Mouse (Mus musculus): ENCODE results near the gene Donson. TPM values are rescaled to one million over a fixed set of nuclear protein-coding genes. Genes with fewer than 3 reads are reported as not detected.

Donson gene
- total and polyA plus RNA-seq, 3 experiments: 51.9 to 63.9 (median 62.5) TPM

GRCm38 (mm10) chr16:91640171-91640570 is 48.4 kb downstream of the Donson start:
- H3K9me3 ChIP-seq (replicated peaks; ENCODE audit: low read length): no peaks in the 10 kb centered on the region
- no peaks in the 10 kb centered on the region for H3K27me3 ChIP-seq (replicated peaks)
- peaks cover 49% of the 10 kb centered on the region for H3K79me2 ChIP-seq (replicated peaks; ENCODE audit: control insufficient read depth, extremely low read depth, insufficient read depth, poor library complexity, severe bottlenecking)
- H3K36me3 ChIP-seq (replicated peaks in 1 of 2; ENCODE audit: control insufficient read depth in 1 of 2, insufficient read depth in 1 of 2, low read length in 1 of 2): peaks cover 68 to 92% of the 10 kb centered on the region in 2 experiments
- H3K27ac ChIP-seq (ENCODE audit: insufficient read depth, low read depth): no peak overlapping the region
- no peak overlapping the region for H3K9ac ChIP-seq (ENCODE audit: insufficient read depth, low read depth)
- no peak for TF ChIP-seq ETS1 (conservative IDR thresholded peaks at IDR 0.05; ENCODE audit: low read depth, low read length)
- no peak for TF ChIP-seq GABPA (IDR thresholded peaks at IDR 0.05; ENCODE audit: insufficient replicate concordance, low read depth, low read length)
- TF ChIP-seq UBTF (IDR thresholded peaks at IDR 0.05; ENCODE audit: low read depth, low read length): no peak
- TF ChIP-seq MYC (IDR thresholded peaks at IDR 0.05; ENCODE audit: low read depth, low read length): no peak
- no peak for TF ChIP-seq SMC3 (IDR thresholded peaks at IDR 0.05; ENCODE audit: low read depth, low read length)
- TF ChIP-seq E2F4 (IDR thresholded peaks at IDR 0.05; ENCODE audit: insufficient replicate concordance, low read depth, low read length): no peak
- TF ChIP-seq CTCF (conservative IDR thresholded peaks at IDR 0.05 in 1 of 2, IDR thresholded peaks at IDR 0.05 in 1 of 2; ENCODE audit: low read depth in 2 of 2, low read length in 2 of 2): no peak
- no peak for TF ChIP-seq USF1 (IDR thresholded peaks at IDR 0.05; ENCODE audit: low read depth, low read length)
- TF ChIP-seq MAX (IDR thresholded peaks at IDR 0.05; ENCODE audit: low read length): no peak
- no peak for TF ChIP-seq POLR2A (IDR thresholded peaks at IDR 0.05; ENCODE audit: low read depth, low read length)
- no peak for TF ChIP-seq TBP (conservative IDR thresholded peaks at IDR 0.05; ENCODE audit: low read depth, low read length)
- no peak for TF ChIP-seq BHLHE40 (IDR thresholded peaks at IDR 0.05; ENCODE audit: low read depth, low read length)
- no peak for TF ChIP-seq KAT2A (IDR thresholded peaks at IDR 0.05; ENCODE audit: insufficient replicate concordance, low read length)
- TF ChIP-seq ZC3H11A (IDR thresholded peaks at IDR 0.05; ENCODE audit: low read depth, low read length): no peak
- no peak overlapping the region for H3K4me3 ChIP-seq (replicated peaks in 1 of 3; ENCODE audit: low read depth in 2 of 3, low read length in 2 of 3, poor library complexity in 1 of 3)
- peaks cover 0 to 23% of the 10 kb centered on the region in 2 experiments; a peak in 2 of 4 replicates for H3K4me1 ChIP-seq (ENCODE audit: control insufficient read depth in 1 of 2, insufficient read depth in 2 of 2)
- no peak for DNase-seq (ENCODE audit: extremely low read depth)
- H3K4me2 ChIP-seq (ENCODE audit: insufficient read depth, low read depth, poor library complexity, severe bottlenecking): no peak overlapping the region
- dilution Hi-C loops (cut with MboI; ENCODE audit: extremely low pct_ligation_motif_present, extremely low pct_unique_long_range_greater_than_20kb, low sequenced_read_pairs) (no loop called here), in situ Hi-C loops (cut with MboI; ENCODE audit: low pct_ligation_motif_present, low pct_unique_long_range_greater_than_20kb, low sequenced_read_pairs) (no loop called here)

GRCm38 (mm10) chr16:91639636-91640035 is 48.9 kb downstream of the Donson start:
- in situ Hi-C loops (cut with MboI; ENCODE audit: low pct_ligation_motif_present, low pct_unique_long_range_greater_than_20kb, low sequenced_read_pairs): no loop called here
- H3K27me3 ChIP-seq (replicated peaks): no peaks in the 10 kb centered on the region
- peaks cover 44% of the 10 kb centered on the region for H3K79me2 ChIP-seq (replicated peaks; ENCODE audit: control insufficient read depth, extremely low read depth, insufficient read depth, poor library complexity, severe bottlenecking)
- H3K9ac ChIP-seq (ENCODE audit: insufficient read depth, low read depth): no peak overlapping the region
- dilution Hi-C loops (cut with MboI; ENCODE audit: extremely low pct_ligation_motif_present, extremely low pct_unique_long_range_greater_than_20kb, low sequenced_read_pairs): no loop called here
- no peak overlapping the region for H3K27ac ChIP-seq (ENCODE audit: insufficient read depth, low read depth)
- no peak for DNase-seq (ENCODE audit: extremely low read depth)
- no peak overlapping the region for H3K4me2 ChIP-seq (ENCODE audit: insufficient read depth, low read depth, poor library complexity, severe bottlenecking)
- no peaks in the 10 kb centered on the region for H3K9me3 ChIP-seq (replicated peaks; ENCODE audit: low read length)
- H3K36me3 ChIP-seq (replicated peaks in 1 of 2; ENCODE audit: control insufficient read depth in 1 of 2, insufficient read depth in 1 of 2, low read length in 1 of 2): peaks cover 72 to 94% of the 10 kb centered on the region in 2 experiments
- no peak overlapping the region for H3K4me3 ChIP-seq (replicated peaks in 1 of 3; ENCODE audit: low read depth in 2 of 3, low read length in 2 of 3, poor library complexity in 1 of 3)
- no peak for TF ChIP-seq SIN3A (IDR thresholded peaks at IDR 0.05; ENCODE audit: low read length)
- TF ChIP-seq MYC (IDR thresholded peaks at IDR 0.05; ENCODE audit: low read depth, low read length): no peak
- no peak for TF ChIP-seq HCFC1 (IDR thresholded peaks at IDR 0.05; ENCODE audit: low read depth, low read length)
- TF ChIP-seq MXI1 (IDR thresholded peaks at IDR 0.05; ENCODE audit: low read depth, low read length): no peak
- no peak for TF ChIP-seq ZC3H11A (IDR thresholded peaks at IDR 0.05; ENCODE audit: low read depth, low read length)
- no peak for TF ChIP-seq USF1 (IDR thresholded peaks at IDR 0.05; ENCODE audit: low read depth, low read length)
- no peak for TF ChIP-seq ETS1 (conservative IDR thresholded peaks at IDR 0.05; ENCODE audit: low read depth, low read length)
- TF ChIP-seq TCF12 (IDR thresholded peaks at IDR 0.05; ENCODE audit: low read depth, low read length): no peak
- no peak for TF ChIP-seq E2F4 (IDR thresholded peaks at IDR 0.05; ENCODE audit: insufficient replicate concordance, low read depth, low read length)
- TF ChIP-seq ZMIZ1 (IDR thresholded peaks at IDR 0.05; ENCODE audit: low read depth, low read length): no peak; the same call in 1 of the 2 replicates
- TF ChIP-seq BHLHE40 (IDR thresholded peaks at IDR 0.05; ENCODE audit: low read depth, low read length): no peak
- TF ChIP-seq EP300 (IDR thresholded peaks at IDR 0.05; ENCODE audit: low read length): no peak
- no peak for TF ChIP-seq RCOR1 (conservative IDR thresholded peaks at IDR 0.05; ENCODE audit: low read depth, low read length)
- no peak for TF ChIP-seq ZKSCAN1 (IDR thresholded peaks at IDR 0.05; ENCODE audit: borderline replicate concordance, low read depth, low read length)
- TF ChIP-seq MAFK (IDR thresholded peaks at IDR 0.05; ENCODE audit: insufficient replicate concordance, low read length): no peak
- TF ChIP-seq MAZ (IDR thresholded peaks at IDR 0.05; ENCODE audit: low read depth, low read length): no peak
- H3K4me1 ChIP-seq (ENCODE audit: control insufficient read depth in 1 of 2, insufficient read depth in 2 of 2): peaks cover 0 to 19% of the 10 kb centered on the region in 2 experiments; a peak in 2 of 4 replicates

All from CH12.LX (cell line).